Comparison of ENCODE assay signal across 12 mouse cellular contexts in genomic region chr5:93135368-93136107, GRCm38 (mm10). TPM values are rescaled to one million over a fixed set of nuclear protein-coding genes. Genes with fewer than 3 reads are reported as not detected.
A peak's percentile ranks its signal among the peaks of the same experiment; 100 is the strongest.
DNase-seq lines count a peak whose midpoint lies in the region; ATAC-seq lines count a peak whose summit lies in the region.
"Had no signal": no experiment of that assay in that cellular context is flagged by ENCODE, and none has a peak within 500 bp of the region (broad histone marks: within the 10 kb centered on the region; RNA-seq: fewer than 3 reads in every experiment).

No protein-coding gene starts in this region.

- DNase-seq in heart, postnatal 36 days = no peak
- peak; percentile 51 for DNase-seq in CD4-positive helper T cell, adult 2 months (ENCODE audit: low read depth, low spot score)
- no peak for DNase-seq in lung, postnatal 25 days (ENCODE audit: low spot score)
- no peak for DNase-seq in ovary, postnatal 10 days (ENCODE audit: low spot score)
- DNase-seq: cerebellum, adult 9-10 months had no signal

- no peak for ATAC-seq in heart, embryonic 13.5 days (ENCODE audit: extremely low read depth, insufficient number of reproducible peaks, low FRiP score, low TSS enrichment)
- ATAC-seq in embryonic facial prominence, embryonic 15.5 days (ENCODE audit: insufficient number of reproducible peaks, low FRiP score, low TSS enrichment, low read depth) = no peak
- ATAC-seq in liver, embryonic 16.5 days (ENCODE audit: low read depth) = peak; percentile 27; the same call in 1 of the 2 replicates
- no peak for ATAC-seq in forebrain, embryonic 16.5 days
- ATAC-seq: inflammation-experienced regulatory T-cells, adult 6 months had no signal

- H3K4me3 ChIP-seq in heart, embryonic 13.5 days = no peak overlapping the region
- H3K4me3 ChIP-seq in embryonic facial prominence, embryonic 15.5 days (replicated peaks) = no peak overlapping the region
- no peak overlapping the region for H3K4me3 ChIP-seq in liver, embryonic 16.5 days (ENCODE audit: low read depth, low read length)
- no peak overlapping the region for H3K4me3 ChIP-seq in forebrain, embryonic 16.5 days (replicated peaks; ENCODE audit: low read length)
- H3K4me3 ChIP-seq: lung, embryonic 15.5 days; stomach, embryonic 15.5 days had no signal

- no peaks in the 10 kb centered on the region for H3K27me3 ChIP-seq in heart, embryonic 13.5 days (replicated peaks)
- H3K27me3 ChIP-seq in embryonic facial prominence, embryonic 15.5 days = no peaks in the 10 kb centered on the region
- no peaks in the 10 kb centered on the region for H3K27me3 ChIP-seq in liver, embryonic 16.5 days (ENCODE audit: control insufficient read depth, insufficient read depth, low read depth, low read length)
- no peaks in the 10 kb centered on the region for H3K27me3 ChIP-seq in forebrain, embryonic 16.5 days (replicated peaks; ENCODE audit: control insufficient read depth, insufficient read depth, low read length)
- H3K27me3 ChIP-seq: lung, embryonic 15.5 days; stomach, embryonic 15.5 days had no signal

- peaks cover 5% of the 10 kb centered on the region; the same call in 1 of the 2 replicates for H3K9me3 ChIP-seq in heart, embryonic 13.5 days
- no peaks in the 10 kb centered on the region for H3K9me3 ChIP-seq in embryonic facial prominence, embryonic 15.5 days (replicated peaks)
- H3K9me3 ChIP-seq in liver, embryonic 16.5 days (replicated peaks; ENCODE audit: control insufficient read depth, low read length) = no peaks in the 10 kb centered on the region
- no peaks in the 10 kb centered on the region for H3K9me3 ChIP-seq in forebrain, embryonic 16.5 days (ENCODE audit: control insufficient read depth, low read length)
- H3K9me3 ChIP-seq: lung, embryonic 15.5 days; stomach, embryonic 15.5 days had no signal

- peak overlapping the region; percentile 33; the same call in 1 of the 2 replicates for H3K27ac ChIP-seq in heart, embryonic 13.5 days (replicated peaks)
- peak overlapping the region; percentile 87; the same call in 1 of the 2 replicates for H3K27ac ChIP-seq in embryonic facial prominence, embryonic 15.5 days (replicated peaks)
- no peak overlapping the region for H3K27ac ChIP-seq in liver, embryonic 16.5 days (ENCODE audit: low read length)
- H3K27ac ChIP-seq in forebrain, embryonic 16.5 days (ENCODE audit: low read length) = no peak overlapping the region
- H3K27ac ChIP-seq: lung, embryonic 15.5 days; stomach, embryonic 15.5 days had no signal

- H3K4me2 ChIP-seq in heart, embryonic 13.5 days = no peak overlapping the region
- H3K4me2 ChIP-seq in embryonic facial prominence, embryonic 15.5 days (replicated peaks) = no peak overlapping the region
- H3K4me2 ChIP-seq in liver, embryonic 16.5 days (ENCODE audit: low read depth, low read length) = no peak overlapping the region
- H3K4me2 ChIP-seq in forebrain, embryonic 16.5 days (ENCODE audit: low read length) = no peak overlapping the region
- H3K4me2 ChIP-seq: lung, embryonic 15.5 days; stomach, embryonic 15.5 days had no signal

- peaks cover 78% of the 10 kb centered on the region for H3K4me1 ChIP-seq in heart, embryonic 13.5 days
- peaks cover 70% of the 10 kb centered on the region for H3K4me1 ChIP-seq in embryonic facial prominence, embryonic 15.5 days
- H3K4me1 ChIP-seq in liver, embryonic 16.5 days (ENCODE audit: control insufficient read depth, low read depth, low read length) = peaks cover 5% of the 10 kb centered on the region; the same call in 1 of the 2 replicates
- peaks cover 38% of the 10 kb centered on the region for H3K4me1 ChIP-seq in forebrain, embryonic 16.5 days (replicated peaks; ENCODE audit: control insufficient read depth, insufficient read depth, low read length)

- intact Hi-C loops in heart, postnatal 36 days (cut with DNase I) = no loop called here

- 56% methylated on average over 10 of the region's 10 CpGs for WGBS in heart, embryonic 13.5 days
- WGBS in embryonic facial prominence, embryonic 15.5 days = 64% methylated on average over 10 of the region's 10 CpGs
- WGBS in liver, embryonic 16.5 days (ENCODE audit: insufficient replicate concordance) = 12% methylated on average over 10 of the region's 10 CpGs
- 94% methylated on average over 10 of the region's 10 CpGs for WGBS in forebrain, embryonic 16.5 days

- no peak overlapping the region for H3K9ac ChIP-seq in heart, embryonic 13.5 days
- H3K9ac ChIP-seq in embryonic facial prominence, embryonic 15.5 days = no peak overlapping the region
- no peak overlapping the region for H3K9ac ChIP-seq in liver, embryonic 16.5 days (ENCODE audit: low read depth, low read length)
- H3K9ac ChIP-seq in forebrain, embryonic 16.5 days (replicated peaks; ENCODE audit: low read depth, low read length) = no peak overlapping the region
- H3K9ac ChIP-seq: lung, embryonic 15.5 days; stomach, embryonic 15.5 days had no signal

- H3K36me3 ChIP-seq in heart, embryonic 13.5 days = peaks cover 24% of the 10 kb centered on the region
- peaks cover 12% of the 10 kb centered on the region; the same call in 1 of the 2 replicates for H3K36me3 ChIP-seq in embryonic facial prominence, embryonic 15.5 days
- H3K36me3 ChIP-seq in liver, embryonic 16.5 days (ENCODE audit: control insufficient read depth, insufficient read depth) = peaks cover 5% of the 10 kb centered on the region
- H3K36me3 ChIP-seq in forebrain, embryonic 16.5 days (ENCODE audit: control insufficient read depth, insufficient read depth) = peaks cover 4% of the 10 kb centered on the region; the same call in 1 of the 2 replicates

RNA-seq across cellular contexts. Expression of gene Sept11, which starts 42.3 kb away (rescaled TPM):
- polyA plus RNA-seq in heart, embryonic 13.5 days (2015; fragmentation: Nextera tagmentation; extraction: Ambion mirVana) = 82.0 and 82.4 TPM in 2 replicates
- 10 to 100 TPM; 29.9 to 32.5 TPM for total RNA-seq in heart, postnatal 36 days (2021)
- polyA plus RNA-seq in embryonic facial prominence, embryonic 15.5 days (2015; fragmentation: Nextera tagmentation; extraction: Ambion mirVana) = 195 and 200 TPM in 2 replicates
- polyA plus RNA-seq in liver, embryonic 16.5 days (2015; fragmentation: Nextera tagmentation; extraction: Ambion mirVana) = 20.4 and 21.4 TPM in 2 replicates
- polyA plus RNA-seq in forebrain, embryonic 16.5 days (2015; fragmentation: Nextera tagmentation; extraction: Ambion mirVana) = 175 and 198 TPM in 2 replicates

Comparison
In these comparisons a context has a peak if more than half of its experiments do, and no peak if none do; other contexts are left out.
1. H3K27ac ChIP-seq: peak in heart, embryonic 13.5 days (single experiment) and embryonic facial prominence, embryonic 15.5 days (single experiment); none in liver, embryonic 16.5 days (single experiment) and forebrain, embryonic 16.5 days (single experiment).